Mouse (Mus musculus) left cerebral cortex, postnatal 36 days (tissue): ENCODE data around the gene Mvp. TPM values are rescaled to one million over a fixed set of nuclear protein-coding genes. Genes with fewer than 3 reads are reported as not detected.

Experiments used
- DNase-seq, 2 experiments: peaks; one replicate each; pipeline ENCODE4 v3.0.0; 2021 to 2022; ENCODE audit warnings: low spot score in 2 of 2, mixed read lengths in 1 of 2
- intact Hi-C: fragments of 180-260 bp; cut with DNase I; formaldehyde crosslinking; loops from one replicate; pipeline ENCODE4 v1.15.1; 2025
- total RNA-seq, 2 experiments: library from RNA; stranded (reverse); gene quantifications; 2 replicates each; pipeline ENCODE4 v1.2.3; 2021

The Mvp gene
- total RNA-seq, 2 experiments from 2014 or later = 6.8 to 8.6 TPM

DNA sequence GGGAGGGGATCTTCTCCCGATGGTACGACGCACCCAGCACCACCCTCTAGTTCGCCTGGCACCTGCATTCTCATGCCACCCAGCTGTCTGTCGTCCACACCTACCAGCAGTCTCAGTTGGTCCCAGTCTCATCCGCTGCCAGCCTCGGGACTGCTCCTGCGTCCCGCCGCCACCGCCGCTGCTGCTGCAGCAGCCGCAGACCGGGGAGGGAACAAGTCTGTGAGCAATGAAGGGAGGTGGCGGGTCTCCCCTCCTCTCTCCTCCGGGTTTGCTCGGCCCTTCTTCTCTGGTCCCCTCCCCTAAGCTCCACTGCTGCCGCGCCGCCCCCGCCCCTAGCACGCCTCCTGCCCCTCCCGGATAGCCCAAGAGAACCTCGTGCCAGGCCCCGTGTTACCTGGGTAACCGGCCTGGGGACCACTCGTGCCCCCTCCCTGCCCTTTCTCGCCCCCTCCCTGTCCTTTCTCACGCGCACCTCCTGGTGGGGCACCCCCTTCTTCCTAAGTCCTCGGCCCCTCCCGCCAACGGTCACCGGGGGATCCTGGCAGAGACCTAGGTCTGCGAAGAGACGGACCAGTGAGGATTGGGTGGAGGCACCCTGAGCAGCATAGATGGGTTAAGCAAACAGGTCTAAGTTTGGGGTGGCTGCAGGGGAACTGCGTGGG lies 6.6 kb upstream of the Mvp start, which contains the start of the genes Gm42742 and Prrt2:
Gm42742 (minus strand) TSS at position 197 of the 662 bp plus-strand sequence.
Prrt2 (minus strand) TSS at position 311 of the 662 bp plus-strand sequence.
- DNase-seq = peak; percentile 74 to 79
- intact Hi-C loops = no loop called here

- DNase-seq = no peak
- intact Hi-C loops = no loop called here
Observed at GRCm38 (mm10) chr7:127020491-127020890, 6.1 kb upstream of the Mvp start.

- intact Hi-C loops = no loop called here
- peak in 1 of 2 experiments; percentile 39 for DNase-seq
Observed at GRCm38 (mm10) chr7:127020031-127020430, 5.6 kb upstream of the Mvp start.

- intact Hi-C loops = loop anchor here (5.0 kb wide), 1 partner anchor 132 kb away; no protein-coding TSS in a partner anchor
- no peak for DNase-seq
Observed at GRCm38 (mm10) chr7:127019306-127019960, 5.0 kb upstream of the Mvp start.

DNA sequence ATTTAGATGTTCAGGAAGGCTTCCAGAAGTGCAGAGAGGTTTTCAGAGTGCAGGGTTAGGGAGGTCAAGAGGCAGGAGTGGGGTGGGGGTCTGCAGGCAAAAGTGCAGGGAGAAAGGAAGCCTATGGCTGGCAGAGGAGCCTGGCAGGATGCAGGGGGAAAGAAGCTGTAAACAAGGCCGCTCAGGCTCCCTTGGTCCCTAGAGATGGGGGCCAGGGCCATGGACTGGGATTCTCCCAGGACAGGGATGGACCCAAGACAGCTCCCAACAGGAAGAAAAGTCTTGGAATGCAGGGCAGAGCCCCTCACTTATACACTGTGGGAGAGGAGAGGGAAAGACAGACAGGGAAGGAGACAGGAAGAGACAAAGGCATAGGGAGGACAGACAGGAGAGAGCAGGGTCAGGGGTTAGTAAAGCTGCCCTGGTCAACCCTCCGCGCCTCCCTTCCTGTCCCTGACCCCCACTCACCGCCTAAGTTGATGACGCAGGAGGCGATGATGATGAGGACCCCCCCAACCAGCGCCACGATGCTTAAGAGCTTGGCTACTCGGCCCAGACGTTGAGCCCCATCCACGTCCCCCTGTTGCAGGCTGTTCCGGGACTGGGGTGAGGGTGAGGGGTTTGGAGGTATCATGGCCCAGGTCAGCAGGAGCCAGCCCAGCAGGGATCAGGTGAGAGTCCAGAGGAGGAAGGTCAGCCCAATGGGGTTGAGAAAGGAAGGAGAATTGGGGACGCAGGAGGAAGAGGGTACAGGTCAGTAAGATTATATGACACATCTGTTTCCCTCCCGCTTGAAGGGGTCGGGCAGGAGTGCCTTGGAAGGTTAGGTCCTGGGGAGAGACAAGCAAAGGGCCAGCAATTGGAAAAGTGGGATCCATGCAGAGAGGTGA lies 4.2 kb upstream of the Mvp start:
- no peak for DNase-seq
- intact Hi-C loops = loop anchor here (5.0 kb wide), 1 partner anchor 131 kb away; no protein-coding TSS in a partner anchor

DNA sequence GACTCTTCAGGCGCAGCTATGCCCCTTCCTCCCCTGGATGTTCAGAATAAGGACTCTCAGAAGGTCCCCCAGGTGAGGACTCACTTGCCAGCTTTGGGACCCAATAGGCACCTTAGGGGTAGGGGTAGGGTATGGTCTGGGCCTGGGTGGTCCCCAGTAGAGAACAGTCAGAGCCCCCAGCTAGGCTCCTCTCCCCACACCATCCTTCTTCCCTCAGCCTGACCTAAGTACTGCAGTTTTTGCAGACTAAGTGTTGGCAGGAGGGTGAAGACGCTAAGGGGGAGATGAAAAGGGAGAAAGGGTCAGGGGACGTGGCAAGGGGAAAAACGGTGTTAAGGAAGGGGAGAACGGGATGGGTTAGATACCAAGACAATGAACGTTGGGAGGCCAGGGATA lies 3.5 kb upstream of the Mvp start:
- DNase-seq = no peak
- intact Hi-C loops = loop anchor here (2.0 to 5.0 kb wide), 3 partner anchors 41 to 131 kb away; partner anchors contain the start of genes Cdiptos and Sez6l2

DNA sequence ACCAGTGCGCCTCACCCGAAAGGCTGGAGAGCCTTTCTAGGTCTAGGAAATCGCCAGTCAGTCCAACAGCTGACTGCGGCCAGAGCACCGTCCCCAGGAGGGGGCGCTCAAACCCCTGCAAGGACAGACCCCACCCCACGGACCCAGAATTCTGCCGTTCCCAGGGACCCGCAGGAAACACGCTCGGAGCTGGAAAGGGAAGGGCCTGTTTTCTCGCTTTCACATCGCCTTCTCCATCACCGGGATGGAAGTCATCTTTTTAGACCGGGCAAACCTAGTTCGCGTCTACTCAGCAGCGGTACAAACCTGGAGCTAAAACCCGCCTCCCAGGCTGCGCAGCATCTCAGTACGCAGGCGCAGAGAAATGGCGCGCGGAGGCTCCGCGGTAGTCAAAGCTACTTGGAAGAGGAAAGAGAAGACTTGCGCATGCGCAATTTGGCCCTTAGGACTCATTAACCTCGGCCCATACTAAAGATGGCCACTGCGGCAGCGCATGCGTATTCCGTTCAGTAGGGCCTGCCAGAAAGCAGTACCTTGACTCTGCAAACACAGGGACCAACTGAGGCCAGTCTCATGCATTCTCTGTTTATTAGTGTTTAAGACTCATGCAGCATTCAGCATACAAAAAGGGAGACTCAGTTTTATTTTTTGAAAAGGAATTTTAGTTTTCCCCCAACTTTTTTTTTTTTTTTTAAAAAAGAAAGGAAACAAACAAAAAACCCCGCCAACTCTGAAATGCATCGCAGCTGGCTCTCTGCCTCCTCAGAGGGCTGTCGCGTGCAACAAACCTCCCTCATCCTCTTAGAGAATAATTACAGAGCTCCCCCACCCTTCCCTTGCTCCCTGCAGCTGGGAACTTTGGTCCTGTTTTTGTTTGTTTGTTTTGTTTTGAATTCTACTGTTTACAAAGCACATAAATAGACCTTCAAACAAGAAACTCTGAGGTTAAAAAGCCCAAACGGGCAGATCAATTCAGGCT lies 2.8 kb upstream of the Mvp start, which contains the start of gene Pagr1a:
Pagr1a (minus strand) TSS at position 382 of the 979 bp plus-strand sequence.
- peak; percentile 95 to 96 for DNase-seq
- intact Hi-C loops = loop anchor here (2.0 to 5.0 kb wide), 3 partner anchors 40 to 130 kb away; partner anchors contain the start of genes Cdiptos and Sez6l2

DNA sequence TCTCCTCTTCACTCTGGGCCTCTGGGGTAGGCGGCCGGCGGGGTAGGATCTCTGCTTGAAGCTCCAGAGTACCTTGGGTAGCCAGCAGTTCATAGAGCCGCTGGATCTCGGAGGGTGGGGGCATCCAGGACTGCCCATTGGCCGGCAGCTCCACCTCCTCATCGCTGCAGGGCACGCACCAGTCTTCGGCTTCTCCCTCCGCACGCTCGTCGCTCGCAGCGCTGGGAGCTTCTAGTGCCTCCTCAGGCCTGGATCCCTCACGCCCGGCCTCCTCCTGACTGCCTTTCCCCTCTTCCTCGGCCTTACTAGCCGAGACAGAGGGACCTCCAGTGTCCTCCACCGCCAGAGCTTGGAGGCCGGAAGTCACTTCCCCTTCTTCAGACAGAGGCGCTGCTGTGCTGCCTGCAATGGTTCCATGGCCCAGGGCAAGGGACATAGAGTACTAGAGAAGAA lies 2.1 kb upstream of the Mvp start:
- no peak for DNase-seq
- intact Hi-C loops = loop anchor here (2.0 to 5.0 kb wide), 3 partner anchors 40 to 129 kb away; partner anchors contain the start of genes Cdiptos and Sez6l2

- DNase-seq = no peak
- intact Hi-C loops = loop anchor here (2.0 to 5.0 kb wide), 3 partner anchors 39 to 129 kb away; partner anchors contain the start of genes Cdiptos and Sez6l2
Observed at GRCm38 (mm10) chr7:127016481-127016485, 1.9 kb upstream of the Mvp start, which contains the start of gene Pagr1b. Gene Pagr1b, minus strand, starts transcription at chr7:127016484.

DNA sequence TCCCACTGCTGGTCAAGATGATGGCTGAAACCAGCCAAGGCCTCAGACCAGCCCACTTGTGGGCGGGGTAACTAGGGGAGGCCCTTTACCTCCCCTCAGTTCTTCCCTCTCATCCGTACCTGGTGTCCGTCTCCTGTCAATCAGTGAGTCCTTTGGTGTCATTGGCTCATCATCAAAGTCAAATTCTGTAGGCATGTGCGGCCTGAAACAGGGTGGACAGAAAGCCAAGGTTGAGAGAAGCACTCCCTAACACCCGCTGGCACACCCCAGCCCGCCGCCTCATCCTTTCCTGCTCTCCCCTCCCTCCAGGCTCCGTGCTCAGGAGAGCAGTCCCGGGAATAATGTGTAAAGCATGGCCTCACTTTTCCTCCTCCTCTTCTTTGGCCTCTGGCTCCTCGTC lies 1.7 kb upstream of the Mvp start:
- intact Hi-C loops = loop anchor here (2.0 to 5.0 kb wide), 3 partner anchors 39 to 129 kb away; partner anchors contain the start of genes Cdiptos and Sez6l2
- DNase-seq = no peak

DNA sequence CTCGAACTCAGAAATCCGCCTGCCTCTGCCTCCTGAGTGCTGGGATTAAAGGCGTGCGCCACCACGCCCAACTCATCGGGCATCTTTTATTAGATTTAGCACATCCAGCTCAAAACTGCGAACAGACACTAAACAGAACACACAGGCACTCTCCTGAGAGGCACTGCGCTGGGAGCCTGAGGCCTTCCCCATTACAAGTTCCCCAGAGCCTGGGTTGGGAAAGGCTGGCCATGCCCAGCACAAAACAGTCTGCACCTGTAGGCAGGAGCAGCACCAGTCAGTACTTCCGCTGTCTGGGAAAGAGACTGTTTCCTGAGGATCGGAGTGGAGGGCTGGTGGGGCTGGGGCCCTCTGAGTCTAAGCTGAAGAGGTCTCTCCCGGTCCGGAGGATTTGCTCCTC lies 572 bp upstream of the Mvp start:
- intact Hi-C loops = loop anchor here (5.0 kb wide), 1 partner anchor 128 kb away; no protein-coding TSS in a partner anchor
- no peak for DNase-seq

DNA sequence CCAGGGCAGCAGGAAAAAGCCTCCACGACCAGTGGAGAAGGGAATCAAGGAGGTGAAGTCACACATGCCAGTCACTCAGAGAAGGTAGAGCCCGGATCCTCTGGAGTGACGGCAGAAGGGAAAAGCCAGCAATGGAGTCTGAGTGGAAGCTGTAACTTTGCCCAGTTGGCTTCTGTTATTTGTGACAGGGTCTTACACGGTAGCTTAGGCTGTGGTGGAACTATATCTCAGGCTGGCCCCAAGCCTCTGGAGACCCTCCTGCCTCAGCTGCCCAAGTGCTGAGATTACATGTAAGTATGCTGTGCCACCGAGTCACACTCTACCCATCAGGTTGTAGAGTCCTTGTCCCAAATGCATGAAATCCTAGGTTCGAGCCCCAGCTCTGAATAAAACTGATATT lies 1.0 kb downstream of the Mvp start:
- no peak for DNase-seq
- intact Hi-C loops = no loop called here

- intact Hi-C loops = no loop called here
- no peak for DNase-seq
Observed at GRCm38 (mm10) chr7:127012845-127013244, 1.6 kb downstream of the Mvp start.

GRCm38 (mm10) chr7:127012374-127012773 lies 2.0 kb downstream of the Mvp start:
- no peak for DNase-seq
- intact Hi-C loops = no loop called here

GRCm38 (mm10) chr7:127011717-127012116 lies 2.7 kb downstream of the Mvp start:
- intact Hi-C loops = no loop called here
- no peak for DNase-seq

- DNase-seq = no peak
- intact Hi-C loops = no loop called here
Observed at GRCm38 (mm10) chr7:127011051-127011450, 3.4 kb downstream of the Mvp start.

GRCm38 (mm10) chr7:127009307-127010085 lies 4.9 kb downstream of the Mvp start:
- intact Hi-C loops = loop anchor here (2.0 kb wide), 1 partner anchor 25 kb away; no protein-coding TSS in a partner anchor
- no peak for DNase-seq
